Mouse (Mus musculus) lung, adult 2 months (tissue): ENCODE measurements around the gene Slc12a1.

Experiments
- CTCF ChIP-seq: fragments of 200-500 bp; IDR thresholded peaks from 2 replicates; pipeline ENCODE4 v1.5.1; 2011; ENCODE audit warnings: mild to moderate bottlenecking, low read length, control low read depth; ENCODE audit not compliant: insufficient read depth
- POLR2A ChIP-seq: fragments of 200-500 bp; IDR thresholded peaks from 2 replicates; pipeline ENCODE4 v1.6.1; 2011; ENCODE audit warnings: low read depth, mild to moderate bottlenecking, control low read depth, low read length, borderline replicate concordance; ENCODE audit errors: extremely low read depth

- TF ChIP-seq CTCF, result peak; percentile 36; the same call in 1 of the 2 replicates
- no peak for TF ChIP-seq POLR2A
Measured at GRCm38 (mm10) chr2:125252275-125252674, 100.0 kb downstream of the Slc12a1 start.
